Mouse (Mus musculus) lung, postnatal 0 days (tissue): ENCODE data around the gene Dcaf4. TPM values are rescaled to one million over a fixed set of nuclear protein-coding genes. Genes with fewer than 3 reads are reported as not detected.

Experiments used
- ATAC-seq: fragments of 200-750 bp; cut with Nextera tagmentation; 2 replicates; pipeline ENCODE4 v1.8.0; 2017; ENCODE audit warnings: moderate library complexity
- DNase-seq: peaks from one replicate; pipeline ENCODE4 v3.0.0-alpha.2; 2016; ENCODE audit warnings: low spot score
- H3K27ac ChIP-seq: fragments of 300-500 bp; sonication (generic); 2 replicates; pipeline ENCODE4 v1.5.1; 2014; ENCODE audit warnings: antibody characterized with exemption, mild to moderate bottlenecking, low read length, mixed read lengths
- H3K27me3 ChIP-seq: fragments of 300-500 bp; sonication (generic); replicated peaks from 2 replicates; pipeline ENCODE4 v1.6.1; 2014; ENCODE audit warnings: low read length, mixed read lengths; ENCODE audit not compliant: insufficient read depth
- H3K36me3 ChIP-seq: fragments of 300-500 bp; sonication (generic); 2 replicates; pipeline ENCODE4 v1.6.1; 2014; ENCODE audit warnings: low read length, mixed read lengths; ENCODE audit not compliant: insufficient read depth
- H3K4me1 ChIP-seq: fragments of 300-500 bp; sonication (generic); 2 replicates; pipeline ENCODE4 v1.6.1; 2014; ENCODE audit warnings: antibody characterized with exemption, low read depth, low read length, mixed read lengths; ENCODE audit not compliant: insufficient read depth
- H3K4me2 ChIP-seq: fragments of 300-500 bp; sonication (generic); replicated peaks from 2 replicates; pipeline ENCODE4 v1.6.1; 2014; ENCODE audit warnings: low read depth, mild to moderate bottlenecking, low read length, moderate library complexity, mixed read lengths
- H3K4me3 ChIP-seq: fragments of 300-500 bp; sonication (generic); 2 replicates; pipeline ENCODE4 v1.5.1; 2014; ENCODE audit warnings: low read depth, low read length
- H3K9ac ChIP-seq: fragments of 300-500 bp; sonication (generic); replicated peaks from 2 replicates; pipeline ENCODE4 v1.6.1; 2014; ENCODE audit warnings: low read depth, mild to moderate bottlenecking
- H3K9me3 ChIP-seq: fragments of 300-500 bp; sonication (generic); 2 replicates; pipeline ENCODE4 v1.6.1; 2016; ENCODE audit warnings: low read length, mixed read lengths
- CTCF ChIP-seq: IDR thresholded peaks from 2 replicates; pipeline ENCODE4 v1.5.1; 2016; ENCODE audit warnings: antibody characterized with exemption, mild to moderate bottlenecking
- EP300 ChIP-seq: IDR thresholded peaks from 2 replicates; pipeline ENCODE4 v1.6.1; 2016; ENCODE audit warnings: antibody characterized with exemption, mild to moderate bottlenecking, control low read depth
- WGBS: fragments of 180-500 bp; shearing (Covaris S2); extraction: QIAGEN DNeasy Blood & Tissue Kit; methylation state at CpG from one replicate; pipeline ENCODE4 v1.1.7; 2014; 5-methylcytosine and 5-hydroxymethylcytosine counted together
- polyA plus RNA-seq: library from polyadenylated mRNA; unstranded; fragments of >200 nt; fragmentation: Nextera tagmentation; extraction: Ambion mirVana; gene quantifications from 2 replicates; pipeline ENCODE4 v1.2.1, GENCODE M21; 2015

Gene Dcaf4
- polyA plus RNA-seq, 1 experiment from 2014 or later: 10.4 TPM

GRCm38 (mm10) chr12:83479818-83480401 is 40.4 kb upstream of the Dcaf4 start:
- Histone ChIP-seq H3K4me2 (no peak overlapping the region), H3K4me3 (no peak overlapping the region), H3K27me3 (peaks cover 3% of the 10 kb centered on the region; the same call in 1 of the 2 replicates), H3K9me3 (no peaks in the 10 kb centered on the region), H3K4me1 (no peaks in the 10 kb centered on the region), H3K36me3 (no peaks in the 10 kb centered on the region), H3K27ac (no peak overlapping the region), H3K9ac (no peak overlapping the region)
- DNase-seq (no peak), ATAC-seq (no peak)
- TF ChIP-seq EP300 (no peak), CTCF (no peak)
- 71% methylated on average over 7 of the region's 7 CpGs for WGBS

- H3K9me3 ChIP-seq: no peaks in the 10 kb centered on the region
- no peaks in the 10 kb centered on the region; the same call in 1 of the 2 replicates for H3K4me1 ChIP-seq
- no peak overlapping the region for H3K4me2 ChIP-seq
- TF ChIP-seq CTCF: no peak
- TF ChIP-seq EP300: no peak
- H3K4me3 ChIP-seq: no peak overlapping the region
- ATAC-seq (no peak), DNase-seq (no peak)
- no peaks in the 10 kb centered on the region for H3K36me3 ChIP-seq
- no peak overlapping the region for H3K9ac ChIP-seq
- no peak overlapping the region for H3K27ac ChIP-seq
- peaks cover 10% of the 10 kb centered on the region; the same call in 1 of the 2 replicates for H3K27me3 ChIP-seq
- 47% methylated on average over 4 of the region's 4 CpGs for WGBS
Measured at GRCm38 (mm10) chr12:83481439-83481838, 38.8 kb upstream of the Dcaf4 start.

- peaks cover 4% of the 10 kb centered on the region; the same call in 1 of the 2 replicates for H3K4me1 ChIP-seq
- no peak overlapping the region for H3K9ac ChIP-seq
- no peak overlapping the region for H3K4me3 ChIP-seq
- no peak overlapping the region for H3K4me2 ChIP-seq
- H3K9me3 ChIP-seq: no peaks in the 10 kb centered on the region
- TF ChIP-seq CTCF: no peak
- no peak for TF ChIP-seq EP300
- 26% methylated on average over 5 of the region's 5 CpGs for WGBS
- DNase-seq (no peak), ATAC-seq (no peak)
- no peak overlapping the region for H3K27ac ChIP-seq
- peaks cover 10% of the 10 kb centered on the region; the same call in 1 of the 2 replicates for H3K27me3 ChIP-seq
- no peaks in the 10 kb centered on the region for H3K36me3 ChIP-seq
Measured at GRCm38 (mm10) chr12:83483653-83484052, 36.6 kb upstream of the Dcaf4 start.

- H3K36me3 ChIP-seq: no peaks in the 10 kb centered on the region
- H3K9ac ChIP-seq: no peak overlapping the region
- peak overlapping the region; percentile 71 for H3K4me3 ChIP-seq
- no peak for ATAC-seq
- H3K4me2 ChIP-seq: peak overlapping the region; percentile 100
- no peaks in the 10 kb centered on the region for H3K9me3 ChIP-seq
- H3K27me3 ChIP-seq: peaks cover 10% of the 10 kb centered on the region; the same call in 1 of the 2 replicates
- no peak overlapping the region for H3K27ac ChIP-seq
- 4% methylated on average over 24 of the region's 24 CpGs for WGBS
- H3K4me1 ChIP-seq: peaks cover 9% of the 10 kb centered on the region
- DNase-seq: no peak
- TF ChIP-seq CTCF (no peak), EP300 (no peak)
Measured at GRCm38 (mm10) chr12:83484855-83485745, 35.2 kb upstream of the Dcaf4 start.

- under 1% methylated on average over 51 of the region's 53 CpGs for WGBS
- Histone ChIP-seq H3K9me3 (no peaks in the 10 kb centered on the region), H3K36me3 (no peaks in the 10 kb centered on the region), H3K27me3 (peaks cover 10% of the 10 kb centered on the region; the same call in 1 of the 2 replicates), H3K4me2 (peak overlapping the region; percentile 100), H3K9ac (peak overlapping the region; percentile 8; the same call in 1 of the 2 replicates), H3K27ac (no peak overlapping the region), H3K4me1 (peaks cover 9% of the 10 kb centered on the region), H3K4me3 (peak overlapping the region; percentile 71)
- TF ChIP-seq EP300: no peak
- TF ChIP-seq CTCF: no peak
- ATAC-seq (no peak), DNase-seq (peak; percentile 11)
Measured at GRCm38 (mm10) chr12:83485911-83486670, 34.2 kb upstream of the Dcaf4 start.
